Mouse (Mus musculus) cerebellum, postnatal 14 days (tissue): ENCODE measurements at regions not wholly inside any gene's neighbourhood (a gene's known extent, or its start where the extent isn't known, plus 50 kb on each side); places are given as distances from the start of the nearest gene placed in this dataset.
"Not testable (repeated sequence)": the region's sequence is repeated elsewhere in the genome, so short reads cannot be mapped to it uniquely, and the experiment has no call there.

Source experiments
- DNase-seq, 2 experiments: peaks; one replicate each; pipeline ENCODE4 v3.0.0; 2021; ENCODE audit warnings: mixed read lengths in 2 of 2

- DNase-seq, result peak; percentile 43 to 73
These were observed 466.5 kb downstream of the Lrfn5 start for GRCm38 (mm10) chr12:61989471-61989870.

- DNase-seq, result not testable (repeated sequence)
These were observed 470.9 kb downstream of the Lrfn5 start for GRCm38 (mm10) chr12:61993858-61994257.

- no peak for DNase-seq
These were observed 471.3 kb downstream of the Lrfn5 start for GRCm38 (mm10) chr12:61994294-61994693.

DNA sequence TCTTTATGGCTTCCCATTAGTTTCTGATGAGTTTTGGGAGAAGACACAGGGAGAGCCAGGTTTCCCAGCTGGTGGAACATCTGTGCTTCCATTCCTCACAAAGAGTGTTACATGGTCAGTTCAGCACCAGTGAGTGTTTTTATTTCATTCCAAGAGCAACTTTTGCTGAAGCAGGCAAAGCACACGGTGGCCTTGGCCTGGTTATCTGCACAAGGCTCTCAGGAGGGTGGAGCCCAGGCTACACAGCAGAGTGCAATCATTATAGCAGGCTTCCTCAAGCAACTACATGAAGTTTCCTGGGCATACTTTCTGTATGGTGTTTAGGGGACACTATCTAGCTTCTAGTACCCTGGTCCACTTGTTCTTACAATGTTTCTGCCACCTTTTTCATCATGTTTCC is 490.4 kb downstream of the Lrfn5 start:
- DNase-seq, result no peak

DNA sequence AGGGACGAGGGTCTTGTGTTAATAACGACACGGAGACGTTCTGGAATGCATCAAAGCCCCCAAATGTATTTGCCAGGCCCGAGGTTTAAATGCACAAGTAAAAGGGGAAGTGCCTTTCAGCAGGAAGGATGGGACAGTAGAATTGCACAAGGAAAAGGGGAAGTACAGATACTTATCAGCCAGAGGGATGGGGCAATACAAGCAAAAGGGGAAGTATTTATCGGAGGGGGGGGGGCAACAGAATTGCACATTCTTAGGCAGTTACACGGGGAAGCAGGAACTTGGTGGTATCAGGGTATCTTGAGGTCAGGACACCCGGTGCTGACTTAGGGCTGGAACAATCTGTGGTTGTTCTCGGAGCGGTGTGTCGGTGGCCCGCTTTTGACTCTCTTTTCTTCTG is 494.7 kb downstream of the Lrfn5 start:
- not testable (repeated sequence) for DNase-seq
